Mouse (Mus musculus): ENCODE data around the gene Sars2. TPM values are rescaled to one million over a fixed set of nuclear protein-coding genes. Genes with fewer than 3 reads are reported as not detected.

Gene Sars2
- polyA plus RNA-seq, 1 experiment: not detected

GRCm38 (mm10) chr7:28702601-28703143, 39.1 kb upstream of the Sars2 start:
- no peak overlapping the region for H3K4me3 ChIP-seq (ENCODE audit: insufficient read depth, low read depth, low read length)
- no peaks in the 10 kb centered on the region for H3K4me1 ChIP-seq (ENCODE audit: control insufficient read depth, insufficient read depth, low read length)
- 73% methylated on average over 9 of the region's 9 CpGs for WGBS
- H3K27ac ChIP-seq (ENCODE audit: insufficient read depth, low read depth, low read length): no peak overlapping the region
- TF ChIP-seq CTCF (IDR thresholded peaks at IDR 0.05; ENCODE audit: insufficient read depth, low read depth, low read length) (no peak), POLR2A (IDR thresholded peaks at IDR 0.05; ENCODE audit: insufficient read depth, low read depth, low read length) (no peak)

- Histone ChIP-seq H3K4me1 (ENCODE audit: control insufficient read depth, insufficient read depth, low read length) (no peaks in the 10 kb centered on the region), H3K27ac (ENCODE audit: insufficient read depth, low read depth, low read length) (no peak overlapping the region), H3K4me3 (ENCODE audit: insufficient read depth, low read depth, low read length) (no peak overlapping the region)
- TF ChIP-seq CTCF (IDR thresholded peaks at IDR 0.05; ENCODE audit: insufficient read depth, low read depth, low read length) (no peak), POLR2A (IDR thresholded peaks at IDR 0.05; ENCODE audit: insufficient read depth, low read depth, low read length) (no peak)
Observed at GRCm38 (mm10) chr7:28709454-28709853, 32.3 kb upstream of the Sars2 start.

GRCm38 (mm10) chr7:28710962-28711361, 30.8 kb upstream of the Sars2 start:
- TF ChIP-seq CTCF (IDR thresholded peaks at IDR 0.05; ENCODE audit: insufficient read depth, low read depth, low read length): no peak
- no peak for TF ChIP-seq POLR2A (IDR thresholded peaks at IDR 0.05; ENCODE audit: insufficient read depth, low read depth, low read length)
- H3K27ac ChIP-seq (ENCODE audit: insufficient read depth, low read depth, low read length): no peak overlapping the region
- H3K4me1 ChIP-seq (ENCODE audit: control insufficient read depth, insufficient read depth, low read length): no peaks in the 10 kb centered on the region
- H3K4me3 ChIP-seq (ENCODE audit: insufficient read depth, low read depth, low read length): no peak overlapping the region
- WGBS: 61% methylated on average over 3 of the region's 3 CpGs

GRCm38 (mm10) chr7:28714667-28715066, 27.1 kb upstream of the Sars2 start:
- no peak overlapping the region for H3K27ac ChIP-seq (ENCODE audit: insufficient read depth, low read depth, low read length)
- H3K4me1 ChIP-seq (ENCODE audit: control insufficient read depth, insufficient read depth, low read length): peaks cover 4% of the 10 kb centered on the region; the same call in 1 of the 2 replicates
- WGBS: 47% methylated on average over 5 of the region's 5 CpGs
- no peak overlapping the region for H3K4me3 ChIP-seq (ENCODE audit: insufficient read depth, low read depth, low read length)
- TF ChIP-seq POLR2A (IDR thresholded peaks at IDR 0.05; ENCODE audit: insufficient read depth, low read depth, low read length) (no peak), CTCF (IDR thresholded peaks at IDR 0.05; ENCODE audit: insufficient read depth, low read depth, low read length) (no peak)

- H3K4me3 ChIP-seq (ENCODE audit: insufficient read depth, low read depth, low read length): no peak overlapping the region
- TF ChIP-seq CTCF (IDR thresholded peaks at IDR 0.05; ENCODE audit: insufficient read depth, low read depth, low read length): no peak
- no peak for TF ChIP-seq POLR2A (IDR thresholded peaks at IDR 0.05; ENCODE audit: insufficient read depth, low read depth, low read length)
- no peak overlapping the region for H3K27ac ChIP-seq (ENCODE audit: insufficient read depth, low read depth, low read length)
- 96% methylated on average over 2 of the region's 2 CpGs for WGBS
- H3K4me1 ChIP-seq (ENCODE audit: control insufficient read depth, insufficient read depth, low read length): peaks cover 4% of the 10 kb centered on the region; the same call in 1 of the 2 replicates
Observed at GRCm38 (mm10) chr7:28715598-28715997, 26.2 kb upstream of the Sars2 start.

GRCm38 (mm10) chr7:28716590-28717281, 25.1 kb upstream of the Sars2 start, which contains the start of gene Fbxo17:
Gene Fbxo17 (plus strand): TSS chr7:28716804.
- Histone ChIP-seq H3K27ac (ENCODE audit: insufficient read depth, low read depth, low read length) (no peak within 1 kb of the TSS), H3K4me3 (ENCODE audit: insufficient read depth, low read depth, low read length) (peak within 1 kb of the TSS; percentile 36), H3K4me1 (ENCODE audit: control insufficient read depth, insufficient read depth, low read length) (peaks cover 4% of the 10 kb centered on the region; the same call in 1 of the 2 replicates)
- TF ChIP-seq POLR2A (IDR thresholded peaks at IDR 0.05; ENCODE audit: insufficient read depth, low read depth, low read length): no peak
- no peak for TF ChIP-seq CTCF (IDR thresholded peaks at IDR 0.05; ENCODE audit: insufficient read depth, low read depth, low read length)
- WGBS: 6% methylated on average over 36 of the region's 36 CpGs

- Histone ChIP-seq H3K4me1 (ENCODE audit: control insufficient read depth, insufficient read depth, low read length) (peaks cover 4% of the 10 kb centered on the region; the same call in 1 of the 2 replicates), H3K4me3 (ENCODE audit: insufficient read depth, low read depth, low read length) (no peak overlapping the region), H3K27ac (ENCODE audit: insufficient read depth, low read depth, low read length) (no peak overlapping the region)
- 92% methylated on average over 10 of the region's 10 CpGs for WGBS
- no peak for TF ChIP-seq CTCF (IDR thresholded peaks at IDR 0.05; ENCODE audit: insufficient read depth, low read depth, low read length)
- no peak for TF ChIP-seq POLR2A (IDR thresholded peaks at IDR 0.05; ENCODE audit: insufficient read depth, low read depth, low read length)
Observed at GRCm38 (mm10) chr7:28717726-28718125, 24.1 kb upstream of the Sars2 start.

- H3K4me1 ChIP-seq (ENCODE audit: control insufficient read depth, insufficient read depth, low read length): peaks cover 4% of the 10 kb centered on the region; the same call in 1 of the 2 replicates
- WGBS: 78% methylated on average over 4 of the region's 4 CpGs
- TF ChIP-seq POLR2A (IDR thresholded peaks at IDR 0.05; ENCODE audit: insufficient read depth, low read depth, low read length): no peak
- no peak for TF ChIP-seq CTCF (IDR thresholded peaks at IDR 0.05; ENCODE audit: insufficient read depth, low read depth, low read length)
- H3K27ac ChIP-seq (ENCODE audit: insufficient read depth, low read depth, low read length): no peak overlapping the region
- H3K4me3 ChIP-seq (ENCODE audit: insufficient read depth, low read depth, low read length): no peak overlapping the region
Observed at GRCm38 (mm10) chr7:28719159-28719558, 22.6 kb upstream of the Sars2 start.

GRCm38 (mm10) chr7:28719650-28720049, 22.1 kb upstream of the Sars2 start:
- H3K4me1 ChIP-seq (ENCODE audit: control insufficient read depth, insufficient read depth, low read length): peaks cover 4% of the 10 kb centered on the region; the same call in 1 of the 2 replicates
- TF ChIP-seq POLR2A (IDR thresholded peaks at IDR 0.05; ENCODE audit: insufficient read depth, low read depth, low read length): no peak
- no peak for TF ChIP-seq CTCF (IDR thresholded peaks at IDR 0.05; ENCODE audit: insufficient read depth, low read depth, low read length)
- no peak overlapping the region for H3K4me3 ChIP-seq (ENCODE audit: insufficient read depth, low read depth, low read length)
- 93% methylated on average over 2 of the region's 2 CpGs for WGBS
- no peak overlapping the region for H3K27ac ChIP-seq (ENCODE audit: insufficient read depth, low read depth, low read length)

All from olfactory bulb, adult 2 months (tissue).